Mouse (Mus musculus) urinary bladder, postnatal 14 days (tissue): ENCODE measurements at regions not wholly inside any gene's neighbourhood (a gene's known extent, or its start where the extent isn't known, plus 50 kb on each side); places are given as distances from the start of the nearest gene placed in this dataset.
A peak's percentile ranks its signal among the peaks of the same experiment; 100 is the strongest.
"Not testable (repeated sequence)": the region's sequence is repeated elsewhere in the genome, so short reads cannot be mapped to it uniquely, and the experiment has no call there.

Experiments
- DNase-seq: peaks from one replicate; pipeline ENCODE4 v3.0.0; 2021; ENCODE audit warnings: low spot score

DNA sequence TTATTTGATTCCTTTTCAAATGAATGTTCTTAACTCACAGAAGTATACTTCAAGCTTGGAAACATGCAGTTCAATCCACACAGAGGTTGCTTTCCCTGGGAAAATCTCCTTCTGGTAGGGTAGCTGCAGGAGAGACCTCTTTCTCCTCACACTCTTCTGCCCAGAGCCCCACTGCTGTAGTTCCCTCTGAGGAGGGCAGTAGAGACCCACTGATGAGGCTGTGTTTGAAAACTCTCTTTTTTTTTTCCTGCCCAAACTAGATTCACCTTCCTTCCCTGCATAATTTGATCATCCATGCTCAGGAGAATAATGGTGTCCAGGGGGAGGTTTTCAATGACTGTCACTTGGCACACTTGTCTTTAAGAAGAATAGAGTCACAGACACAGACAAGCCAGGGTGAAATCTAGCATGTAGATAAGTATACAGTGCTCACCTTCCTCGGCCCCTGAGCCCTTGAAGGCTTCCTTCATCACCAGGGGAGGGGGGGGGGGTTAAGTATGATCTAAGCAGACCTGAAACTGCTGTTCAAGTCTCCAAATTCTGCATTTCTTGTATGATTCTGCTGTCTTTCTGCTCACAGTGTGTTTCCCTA, 457.3 kb upstream of the Nrsn1 start:
- peak; percentile 9 for DNase-seq

- no peak for DNase-seq
These were observed 452.6 kb upstream of the Nrsn1 start for GRCm38 (mm10) chr13:25722595-25723525.

GRCm38 (mm10) chr13:25700965-25701364, 430.7 kb upstream of the Nrsn1 start:
- no peak for DNase-seq

DNA sequence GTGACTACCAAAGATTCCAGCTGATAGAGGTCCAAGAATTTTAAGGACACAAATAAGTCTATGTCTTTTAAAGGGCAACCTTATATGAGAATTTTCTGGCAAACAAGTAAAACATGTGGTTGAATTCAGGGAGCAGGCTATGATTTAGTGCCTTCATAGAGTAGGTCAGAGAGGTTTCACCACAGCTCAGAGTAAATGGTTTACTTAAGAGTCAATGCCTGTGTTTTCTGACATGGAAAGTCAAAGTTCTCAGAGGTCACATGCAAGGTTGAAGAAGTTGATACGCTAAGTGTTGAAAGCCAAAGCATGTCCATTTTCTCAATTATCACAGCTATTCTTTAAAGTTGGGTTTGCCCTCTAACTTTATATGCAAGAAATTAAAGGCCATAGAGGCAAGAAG, 425.7 kb upstream of the Nrsn1 start:
- no peak for DNase-seq

DNA sequence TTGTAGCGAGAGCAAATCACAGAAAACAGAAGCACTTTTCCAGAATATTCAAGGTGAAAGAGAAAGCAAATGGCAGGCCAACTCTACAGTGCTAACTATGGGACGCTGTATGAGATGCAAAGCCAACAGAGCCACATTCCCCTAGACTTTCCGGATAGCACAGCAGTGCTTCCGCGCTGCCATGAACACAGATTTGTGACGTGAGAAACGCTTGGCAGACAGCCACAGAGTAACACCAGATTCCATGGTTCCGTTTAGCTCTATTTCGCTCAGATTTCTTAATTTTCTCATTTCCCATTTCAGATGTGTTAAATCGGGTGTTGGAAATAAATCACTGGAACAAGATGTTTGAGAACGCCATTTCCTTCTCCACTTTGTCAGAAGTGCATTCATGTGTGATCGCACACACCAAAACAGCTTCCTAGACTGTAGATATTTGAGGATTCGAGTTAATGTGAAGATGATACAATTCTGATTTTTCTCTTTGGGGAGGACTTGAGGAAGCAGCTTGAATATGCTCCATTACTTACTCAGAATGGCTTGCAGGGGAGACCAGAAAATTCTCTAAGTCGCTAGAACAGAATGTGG, 424.8 kb upstream of the Nrsn1 start:
- DNase-seq, result no peak

DNA sequence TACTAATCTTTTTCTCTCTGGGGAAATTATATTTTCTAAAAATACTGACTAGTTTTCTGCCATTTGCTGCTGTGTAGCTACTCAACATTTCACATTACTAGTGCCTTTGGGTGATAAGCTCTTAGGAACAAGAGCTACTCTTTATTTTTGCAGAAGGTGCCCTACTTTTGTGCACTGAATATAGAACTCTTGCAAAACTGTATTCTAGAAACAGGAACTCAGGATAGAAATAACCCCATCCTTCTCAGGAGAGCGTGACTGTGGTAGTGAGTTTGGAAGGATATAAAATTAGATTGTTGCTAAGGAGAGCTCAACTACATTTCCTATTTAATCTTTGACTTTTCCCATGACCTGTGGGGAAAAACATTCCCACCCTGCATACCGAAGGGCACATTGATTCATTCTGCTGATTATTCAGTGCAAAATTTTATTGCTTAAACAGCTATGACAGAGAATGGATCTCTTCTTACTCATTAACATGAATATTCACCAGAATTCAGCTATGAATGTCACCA, 408.0 kb upstream of the Nrsn1 start:
- no peak for DNase-seq

DNA sequence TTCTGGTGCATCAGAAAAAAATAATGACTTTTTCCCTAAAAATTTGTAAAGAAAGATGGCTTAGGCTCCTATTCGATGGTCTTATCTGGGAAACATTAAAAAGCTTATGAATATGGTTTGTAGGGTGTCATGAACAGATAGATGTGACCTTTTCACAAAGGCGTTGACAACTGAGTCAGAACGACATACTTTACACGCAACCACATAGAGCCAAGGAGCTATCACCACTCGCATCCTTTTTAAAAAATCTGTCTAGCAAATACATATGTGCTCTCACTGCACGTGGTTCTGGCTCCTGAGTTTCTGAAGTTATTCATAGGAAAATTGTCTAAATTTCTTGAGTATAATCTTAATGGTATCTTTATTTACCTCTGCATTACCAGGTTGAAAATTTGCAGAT, 404.9 kb upstream of the Nrsn1 start:
- DNase-seq, result no peak

DNA sequence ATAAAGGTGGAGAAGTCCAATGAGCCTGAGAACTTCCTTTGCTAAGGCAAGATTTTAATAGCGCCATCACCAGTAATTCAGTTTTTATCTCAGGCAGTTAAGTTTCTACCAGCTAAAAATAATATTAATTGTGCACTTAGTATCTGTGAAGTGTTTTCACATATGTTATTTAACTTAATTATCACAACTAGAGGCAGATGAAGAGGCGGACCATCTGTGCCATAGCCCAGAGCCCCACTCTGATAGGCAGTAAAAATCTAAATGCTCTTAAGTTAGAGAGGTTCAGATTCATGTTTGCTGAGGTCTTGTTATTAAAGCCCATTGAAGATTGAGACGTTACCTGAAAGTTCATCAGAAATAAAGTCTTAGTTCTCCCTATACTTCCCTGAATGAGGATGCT, 395.7 kb upstream of the Nrsn1 start:
- DNase-seq, result no peak

GRCm38 (mm10) chr13:25664963-25665606, 394.8 kb upstream of the Nrsn1 start:
- DNase-seq, result no peak

DNA sequence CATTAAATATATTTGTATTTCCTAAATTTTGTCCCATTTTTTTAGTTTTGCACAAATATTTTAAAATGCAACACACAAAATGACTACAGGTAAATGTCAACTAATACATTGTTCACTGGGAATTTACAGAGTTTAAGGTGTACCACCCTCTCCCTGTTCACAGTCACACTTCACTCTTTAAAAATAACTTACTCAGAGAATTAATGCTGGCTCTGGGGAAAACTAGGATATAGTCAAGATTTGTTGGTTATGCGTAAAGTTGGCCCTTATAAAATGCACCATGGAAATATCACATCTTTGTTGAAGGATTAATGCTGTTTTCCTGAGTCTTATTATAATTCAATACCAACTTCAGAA, 378.1 kb upstream of the Nrsn1 start:
- no peak for DNase-seq

DNA sequence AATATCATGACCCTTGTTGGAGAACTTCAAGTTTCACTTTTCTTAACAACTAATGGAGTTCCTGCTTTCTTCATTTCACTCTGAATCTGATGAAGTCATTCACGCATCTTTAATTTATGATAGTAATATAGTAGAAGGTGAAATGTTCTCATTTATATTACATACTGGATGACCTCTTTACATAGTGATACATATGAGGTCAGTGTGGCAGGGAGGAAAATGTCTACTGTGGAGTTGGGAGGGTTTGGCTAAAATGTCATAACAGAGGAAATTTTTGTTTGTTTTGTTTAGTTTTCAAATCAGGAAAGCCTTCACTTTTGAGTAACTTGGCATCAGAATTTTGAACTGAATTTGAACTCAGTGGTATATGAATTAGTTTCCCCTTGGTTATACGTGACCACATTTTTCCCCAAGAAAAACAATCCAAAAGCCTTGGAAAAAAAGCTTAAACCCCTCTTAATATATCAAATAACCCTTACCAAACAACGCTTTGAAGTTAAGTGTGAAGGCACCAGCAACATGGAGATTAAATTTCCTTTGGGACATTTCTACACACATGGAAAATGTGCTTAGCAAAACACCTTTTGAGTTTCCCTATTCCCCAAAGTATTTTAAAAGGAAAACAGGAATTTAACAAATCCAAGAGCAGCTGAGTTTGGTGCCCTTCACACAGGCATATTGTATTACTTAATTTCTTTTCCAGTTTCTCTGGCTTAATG, 377.6 kb upstream of the Nrsn1 start:
- no peak for DNase-seq

DNA sequence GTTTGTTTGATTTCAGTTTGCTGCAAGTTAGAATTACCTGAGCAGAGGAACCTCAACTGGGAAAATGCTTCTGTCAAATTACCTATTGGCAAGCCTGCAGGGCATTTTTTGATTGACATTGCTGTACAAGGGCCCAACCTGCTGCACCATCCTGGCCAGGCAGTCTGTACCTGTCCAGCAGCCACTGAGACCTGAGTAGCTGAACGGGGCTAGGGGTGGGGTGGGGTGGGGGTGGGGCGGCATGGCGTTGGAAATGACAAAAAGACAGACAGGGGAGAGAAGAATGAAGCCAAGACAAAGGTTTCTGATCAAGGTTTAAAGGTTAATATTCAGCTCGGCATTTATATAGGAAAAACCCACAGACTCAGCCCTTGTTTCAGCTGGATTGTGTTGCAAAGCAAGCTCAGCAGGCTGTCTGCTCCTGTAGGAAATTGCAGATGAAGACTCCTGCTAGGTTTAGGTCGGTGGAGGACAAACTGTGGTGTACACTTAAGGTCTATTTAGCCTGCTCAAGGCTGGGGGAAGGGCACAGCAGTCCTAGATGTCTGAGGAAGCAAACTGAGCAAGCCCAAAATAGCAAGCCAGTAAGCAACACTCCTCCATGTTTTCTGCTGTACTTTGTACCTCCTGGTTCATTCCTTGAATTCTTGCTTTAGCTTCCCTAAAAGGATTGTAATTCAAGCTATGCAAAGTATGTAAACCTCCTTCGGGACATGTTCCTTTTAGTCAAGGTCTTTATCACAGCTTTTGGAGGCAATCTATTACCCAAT, 369.4 kb upstream of the Nrsn1 start:
- DNase-seq, result no peak

- peak; percentile 20 for DNase-seq
These were observed 359.2 kb upstream of the Nrsn1 start for GRCm38 (mm10) chr13:25629466-25629865.

DNA sequence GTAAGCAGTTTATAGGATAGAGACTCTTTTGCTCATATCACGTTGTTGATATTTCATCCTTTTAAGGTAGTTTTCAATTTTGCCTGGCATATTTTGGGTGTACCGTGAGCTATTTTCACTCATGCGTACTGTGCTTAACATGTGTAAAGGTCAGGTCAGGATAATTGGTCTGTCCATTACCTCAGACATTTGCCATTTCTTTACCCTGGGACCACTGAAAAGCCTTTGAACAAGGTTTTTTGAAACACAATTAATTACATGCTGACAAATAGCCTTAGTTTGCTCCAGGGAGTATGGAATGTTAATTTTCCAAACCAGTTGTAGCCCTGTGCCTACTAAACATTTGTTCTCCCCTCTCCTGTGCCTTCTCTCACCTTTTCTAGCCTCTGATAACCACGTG, 347.3 kb upstream of the Nrsn1 start:
- no peak for DNase-seq

DNA sequence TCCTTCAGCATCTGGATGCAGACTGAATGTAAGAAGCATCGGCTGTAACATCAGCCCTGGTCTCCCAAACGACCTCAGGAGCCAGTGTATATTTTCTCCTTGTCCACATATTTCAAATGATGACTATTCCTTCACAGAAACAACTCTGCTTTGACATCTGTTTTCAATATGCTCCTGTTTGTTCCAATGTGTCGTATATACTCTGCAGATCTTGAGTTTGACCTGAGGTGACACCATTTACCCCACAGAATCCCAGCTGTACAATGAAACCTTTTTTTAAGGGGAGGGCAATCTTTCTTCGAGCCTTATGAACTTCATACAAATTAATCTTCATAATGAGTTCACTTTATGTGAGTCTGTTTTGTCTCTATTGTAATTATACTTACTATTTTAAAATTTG, 341.7 kb upstream of the Nrsn1 start:
- no peak for DNase-seq

DNA sequence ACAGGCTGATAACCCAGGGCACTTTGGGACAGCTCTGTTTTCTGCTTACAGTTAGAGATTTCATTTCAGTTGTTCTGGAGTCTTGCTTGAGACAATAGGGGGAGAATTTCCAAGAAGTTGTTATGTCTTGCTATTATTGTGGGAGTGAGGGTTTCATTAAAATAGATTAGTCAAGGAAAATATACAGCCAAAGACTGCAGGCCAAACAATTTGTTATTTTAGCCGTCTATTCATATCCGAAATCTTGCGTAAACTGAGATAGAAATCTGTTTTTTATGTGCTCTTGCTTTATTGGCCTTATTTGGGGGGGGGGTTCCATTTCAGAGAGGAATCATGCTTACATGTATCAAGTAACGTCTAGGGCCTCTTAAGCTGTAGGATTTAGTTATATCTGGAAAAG, 339.3 kb upstream of the Nrsn1 start:
- DNase-seq, result no peak

GRCm38 (mm10) chr13:25609241-25609640, 338.9 kb upstream of the Nrsn1 start:
- no peak for DNase-seq

- not testable (repeated sequence) for DNase-seq
These were observed 331.0 kb upstream of the Nrsn1 start for GRCm38 (mm10) chr13:25601351-25601750.

DNA sequence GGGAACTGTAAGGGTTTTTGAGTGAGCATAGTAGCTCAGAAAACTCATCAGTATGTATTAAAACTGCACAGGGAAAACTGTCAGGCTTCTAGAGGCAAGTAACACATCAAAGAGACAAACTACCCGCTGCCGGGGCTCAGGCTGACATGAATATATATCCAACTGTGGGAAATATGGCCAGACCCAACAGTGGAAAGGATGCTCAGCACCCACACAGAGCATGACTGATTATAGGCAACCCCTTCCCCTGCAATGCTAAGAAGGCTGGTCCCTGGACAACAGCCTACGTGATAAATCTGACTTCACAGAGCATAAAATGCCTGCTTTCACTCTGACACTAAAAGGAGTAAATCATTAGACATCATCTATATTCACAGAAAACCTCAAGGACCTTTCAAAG, 324.3 kb upstream of the Nrsn1 start:
- DNase-seq, result no peak

- no peak for DNase-seq
These were observed 300.3 kb upstream of the Nrsn1 start for GRCm38 (mm10) chr13:25570641-25571040.

- peak; percentile 34 for DNase-seq
These were observed 292.4 kb upstream of the Nrsn1 start for GRCm38 (mm10) chr13:25562746-25563145.
